Mouse (Mus musculus): ENCODE data around the gene Ift74. TPM values are rescaled to one million over a fixed set of nuclear protein-coding genes. Genes with fewer than 3 reads are reported as not detected.

The Ift74 gene
- polyA plus RNA-seq, 1 experiment from 2014 or later = 16.6 TPM

MicroRNA genes within 50 kb of the gene (microRNA counts, 519-probe panel; counts per million panel counts)
- microRNA mmu-miR-872 = 3,941 counts per million, percentile 24 among the panel's probes with 10 or more counts

Small RNAs within 50 kb of the gene (microRNA-seq; reads per million reads assigned to microRNA genes)
- 1,966 reads per million, percentile 88 among the genes with 10 or more reads in this experiment for gene Mir872 (ENCODE audit: borderline number of aligned reads)

Other genes with a start within 250 kb of the Ift74 start
- not detected in 2 replicates for gene Gm10306, start 57.9 kb upstream of the Ift74 start, polyA plus RNA-seq (2014; fragmentation: Nextera tagmentation; extraction: Ambion mirVana)
- 12.4 and 13.8 TPM in 2 replicates for gene Caap1, start 57.7 kb upstream of the Ift74 start, polyA plus RNA-seq (2014; fragmentation: Nextera tagmentation; extraction: Ambion mirVana)
- gene Plaa, start 11.2 kb upstream of the Ift74 start, polyA plus RNA-seq (2014; fragmentation: Nextera tagmentation; extraction: Ambion mirVana) = 64.4 and 67.6 TPM in 2 replicates
- gene Lrrc19, start 35.7 kb downstream of the Ift74 start, polyA plus RNA-seq (2014; fragmentation: Nextera tagmentation; extraction: Ambion mirVana) = 0.07 and 0.43 TPM in 2 replicates
- gene Tek, start 124.8 kb downstream of the Ift74 start, polyA plus RNA-seq (2014; fragmentation: Nextera tagmentation; extraction: Ambion mirVana) = 56.1 and 70.5 TPM in 2 replicates

Measured in heart, embryonic 11.5 days (tissue).